Mouse (Mus musculus) mesoderm, embryonic 11.5 days (tissue): ENCODE data around the gene Grk3.

Source experiments
- DNase-seq: peaks from one replicate; pipeline ENCODE4 v3.0.0-alpha.2; 2012; ENCODE audit warnings: low read depth, low spot score

Gene Grk3

DNA sequence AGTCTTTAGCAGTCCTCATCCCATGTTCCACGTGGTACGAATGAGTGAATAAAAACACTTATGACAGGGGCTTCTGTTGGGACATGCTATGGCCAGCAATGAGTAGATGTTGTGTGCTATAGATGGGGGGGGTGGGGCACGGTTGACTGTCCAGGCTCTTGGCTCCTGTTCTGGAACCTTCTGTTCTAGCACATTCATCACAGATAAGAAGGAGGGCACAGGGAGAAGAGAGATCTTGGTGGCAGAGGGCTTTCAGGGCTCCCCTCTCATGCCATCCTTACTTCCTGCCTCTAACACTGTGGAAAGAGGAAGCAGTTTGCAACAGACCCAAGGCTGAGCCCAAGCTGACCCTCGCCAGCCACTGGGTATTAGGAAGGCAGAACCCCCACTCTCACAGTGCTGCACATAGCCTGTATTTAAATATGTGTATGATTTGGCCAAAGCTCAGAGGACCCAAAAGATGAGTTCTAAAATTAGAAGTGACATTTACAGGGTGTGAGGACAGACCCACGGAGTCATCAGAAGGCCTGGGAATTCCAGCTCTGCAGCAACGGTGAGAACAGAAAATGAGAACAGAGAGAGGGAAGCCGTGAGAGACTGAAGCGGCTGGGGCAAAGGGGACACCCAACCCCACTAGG is 6.3 kb downstream of the Grk3 start:
- DNase-seq = no peak

DNA sequence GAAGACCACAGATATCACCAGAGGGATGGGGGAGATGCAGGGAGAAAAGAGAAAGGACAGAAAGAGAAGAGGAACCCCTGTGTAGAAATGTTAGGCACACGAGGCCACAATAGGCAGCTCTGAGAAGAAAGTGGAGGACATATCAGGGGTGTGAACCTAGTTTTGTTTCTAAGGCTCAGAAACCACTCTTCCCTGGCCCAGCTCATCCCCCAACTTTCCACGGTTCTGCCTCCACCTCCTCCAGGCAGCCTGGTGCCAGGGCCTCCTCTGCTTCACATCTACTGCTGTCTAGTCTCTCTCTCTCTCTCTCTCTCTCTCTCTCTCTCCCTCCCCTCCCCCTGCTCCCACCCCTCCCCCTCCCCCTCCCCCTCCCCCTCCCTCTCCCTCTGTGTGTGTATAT is 7.1 kb downstream of the Grk3 start:
- no peak for DNase-seq

DNA sequence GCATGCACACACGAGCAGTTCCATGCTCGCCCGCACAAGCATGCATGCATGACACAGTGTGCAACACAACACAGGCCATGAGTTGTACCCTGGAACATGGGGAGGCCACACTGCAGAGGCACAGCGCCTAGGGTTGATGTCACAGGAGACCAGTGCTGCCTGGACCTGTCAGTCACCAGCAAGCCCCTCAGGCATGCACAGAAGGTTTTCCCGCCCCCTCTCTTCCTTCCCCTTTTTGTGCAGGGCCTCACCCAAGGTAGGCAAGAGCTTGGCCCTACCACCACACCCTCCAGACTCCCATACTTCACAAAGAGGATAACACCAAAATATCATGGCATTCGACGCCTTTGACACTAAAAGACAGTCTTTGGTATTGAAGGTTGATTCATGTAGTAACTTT is 8.6 kb downstream of the Grk3 start:
- no peak for DNase-seq

DNA sequence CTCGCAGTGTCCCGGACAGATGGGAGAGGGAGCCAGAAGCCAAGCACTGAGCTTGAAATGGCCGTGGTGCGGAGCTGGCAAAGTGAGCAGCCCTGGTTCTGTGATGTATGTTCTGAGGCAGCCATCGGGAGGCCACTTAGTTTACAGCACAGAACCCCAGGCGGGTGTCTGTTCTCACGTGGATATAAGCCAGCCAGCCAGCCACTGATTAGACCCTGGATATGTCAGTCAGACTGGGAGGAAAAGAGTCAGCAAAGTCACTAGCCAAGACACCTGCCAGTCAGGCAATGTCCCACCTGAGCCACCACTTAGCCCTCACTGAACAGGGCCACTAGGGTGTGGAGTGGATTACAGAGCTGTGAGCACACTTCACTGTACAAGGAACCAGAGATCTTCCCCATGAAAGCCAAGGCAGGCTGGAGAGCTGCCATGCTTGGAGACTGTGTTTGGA is 9.6 kb downstream of the Grk3 start:
- no peak for DNase-seq

DNA sequence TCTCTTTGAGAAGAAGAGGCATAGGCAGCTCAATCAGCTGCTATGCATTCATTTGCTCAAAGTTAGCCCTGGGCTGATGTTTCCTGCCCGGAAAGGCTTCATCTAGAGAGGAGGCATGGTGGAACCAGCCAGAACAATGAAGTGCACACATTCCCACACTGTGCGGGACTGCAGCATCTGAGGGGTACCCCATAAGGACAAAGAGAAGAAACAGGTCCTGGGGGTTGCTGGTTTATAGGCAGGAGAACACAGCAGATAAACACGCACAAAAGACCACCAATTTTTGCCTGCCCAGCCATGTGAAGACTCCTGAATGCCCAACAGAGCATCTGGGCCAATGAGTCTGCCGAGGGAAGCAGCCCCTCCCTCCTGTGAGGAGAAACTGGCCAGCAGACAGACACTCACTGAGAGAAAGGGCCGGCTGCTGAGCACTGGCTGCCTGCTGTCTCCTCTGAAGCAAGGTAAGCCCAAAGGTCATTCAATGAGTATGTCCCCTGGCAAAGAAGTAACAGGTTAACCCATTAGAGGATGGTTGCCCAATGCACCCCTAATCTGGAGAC is 12.7 kb downstream of the Grk3 start:
- no peak for DNase-seq

DNA sequence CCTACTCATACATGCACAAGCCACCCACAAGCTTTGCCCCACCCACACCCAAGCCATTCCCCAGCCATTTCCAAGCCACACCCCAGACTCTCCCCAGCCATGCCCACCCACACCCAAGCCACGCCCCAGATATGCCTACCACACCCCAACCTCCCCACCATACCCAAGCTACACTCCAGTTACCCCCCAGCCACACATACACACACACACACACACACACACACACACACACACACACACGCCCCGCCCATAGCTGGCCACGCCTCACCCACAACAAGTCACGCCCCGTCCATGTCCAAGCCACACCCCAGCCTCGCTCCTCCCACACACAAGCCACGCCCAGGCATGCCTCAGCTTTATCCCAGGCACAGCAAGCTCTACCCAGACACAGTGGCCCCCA is 16.4 kb downstream of the Grk3 start:
- DNase-seq = no peak

DNA sequence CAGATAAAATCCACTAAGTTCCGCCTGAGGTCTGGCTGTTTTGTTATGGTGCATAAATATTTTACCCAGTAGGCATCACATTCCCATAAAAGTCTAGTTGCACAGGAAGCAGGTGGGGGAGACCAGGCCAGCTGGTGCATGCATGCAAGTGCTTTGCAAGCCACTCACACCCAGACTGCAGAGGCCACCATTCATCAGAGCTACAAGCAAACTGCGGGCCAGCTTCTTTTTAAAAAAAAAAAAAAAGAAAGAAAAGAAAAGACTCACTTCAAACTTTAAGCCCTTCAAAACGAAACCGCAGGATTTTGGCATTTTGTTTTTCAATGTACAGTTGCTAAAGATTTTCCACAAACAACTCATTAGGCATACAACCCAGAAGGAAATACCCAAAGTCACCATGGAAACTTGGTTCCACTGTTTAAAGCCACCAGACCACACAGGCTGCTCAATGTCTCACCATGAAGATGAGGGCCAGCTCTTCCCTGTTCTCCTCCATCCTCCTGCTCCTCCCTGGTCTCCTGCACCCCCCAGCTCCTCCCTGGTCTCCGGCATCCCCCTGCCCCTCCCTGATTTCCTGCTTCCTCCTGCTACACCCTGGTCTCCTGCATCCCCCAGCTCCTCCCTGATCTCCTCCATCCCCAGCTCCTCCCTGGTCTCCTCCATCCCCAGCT is 17.9 kb downstream of the Grk3 start:
- DNase-seq = peak; percentile 15

DNA sequence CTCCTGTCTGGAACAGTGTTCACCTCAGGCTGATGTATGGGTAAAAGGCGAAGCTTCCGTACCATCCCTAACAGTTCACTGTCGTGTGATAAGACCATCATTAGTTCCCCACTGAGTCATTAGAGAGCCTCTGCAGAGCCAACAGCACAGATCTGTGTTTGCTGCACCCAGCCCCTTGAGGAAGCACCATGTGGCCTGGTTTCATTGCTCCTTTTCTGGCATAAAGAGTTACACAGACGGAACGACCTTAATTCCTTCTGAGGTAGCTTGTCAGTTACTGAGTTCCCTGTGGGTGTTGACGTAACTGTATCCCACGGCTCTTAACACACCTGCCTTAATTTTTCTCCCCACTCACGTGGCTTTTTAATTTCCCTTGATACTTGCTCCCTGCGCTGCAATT is 24.3 kb downstream of the Grk3 start:
- no peak for DNase-seq

DNA sequence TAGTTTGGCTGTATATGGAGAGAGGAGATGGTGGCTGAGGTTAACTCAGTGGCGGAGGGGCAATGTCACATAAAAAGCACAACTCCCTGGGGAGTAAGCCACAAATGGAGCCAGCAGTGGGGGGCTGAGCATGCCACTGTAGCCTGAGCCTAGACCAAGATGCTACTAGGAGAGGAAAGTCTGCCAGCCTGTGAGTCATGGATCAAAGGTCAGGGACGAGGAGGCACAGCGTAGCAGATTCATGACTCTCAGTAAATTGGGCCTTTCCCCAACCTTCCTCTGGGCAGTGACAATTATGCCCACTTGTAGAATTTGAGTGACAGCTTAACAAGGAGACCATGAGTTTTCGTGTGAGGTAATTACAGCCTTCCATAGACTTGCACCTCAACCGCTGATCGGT is 33.7 kb downstream of the Grk3 start:
- no peak for DNase-seq

DNA sequence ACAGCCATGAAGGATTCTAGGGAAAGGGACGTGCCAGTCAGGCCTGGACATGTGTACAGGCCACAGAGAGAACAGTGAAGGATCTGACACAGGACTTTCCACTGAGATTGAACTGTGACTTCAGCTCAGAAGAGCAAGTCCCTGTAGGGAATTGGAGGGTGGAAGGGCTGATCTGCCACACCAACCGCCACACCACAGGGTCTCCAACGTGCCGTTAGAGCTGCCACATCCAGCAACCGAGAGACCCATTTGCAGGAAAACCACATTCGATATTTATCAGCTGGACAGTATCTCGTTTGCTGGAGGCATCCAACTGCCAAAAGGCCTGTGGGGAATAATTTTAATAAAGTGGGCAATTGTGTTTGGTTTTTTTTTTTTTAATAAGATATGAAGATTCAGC is 35.9 kb downstream of the Grk3 start:
- DNase-seq = no peak

DNA sequence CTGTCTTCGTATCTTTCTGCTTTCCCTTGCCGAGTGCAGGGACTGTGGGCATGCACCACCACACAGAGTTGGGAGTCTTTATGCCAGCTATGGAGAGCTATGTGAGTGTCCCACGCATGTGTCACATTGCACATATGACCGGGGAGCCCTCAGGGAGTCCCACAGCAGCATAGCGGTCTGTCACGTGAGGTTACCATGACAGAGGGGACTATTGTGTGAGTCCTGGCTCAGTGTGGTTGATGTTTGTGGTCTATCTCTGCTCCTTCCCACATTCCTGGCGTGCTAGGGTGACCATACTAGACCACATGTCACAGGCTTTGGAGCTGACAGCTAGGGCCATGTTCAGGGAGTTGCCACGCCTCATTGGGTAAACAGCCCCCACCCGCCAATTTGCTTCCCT is 36.4 kb downstream of the Grk3 start:
- DNase-seq = no peak

DNA sequence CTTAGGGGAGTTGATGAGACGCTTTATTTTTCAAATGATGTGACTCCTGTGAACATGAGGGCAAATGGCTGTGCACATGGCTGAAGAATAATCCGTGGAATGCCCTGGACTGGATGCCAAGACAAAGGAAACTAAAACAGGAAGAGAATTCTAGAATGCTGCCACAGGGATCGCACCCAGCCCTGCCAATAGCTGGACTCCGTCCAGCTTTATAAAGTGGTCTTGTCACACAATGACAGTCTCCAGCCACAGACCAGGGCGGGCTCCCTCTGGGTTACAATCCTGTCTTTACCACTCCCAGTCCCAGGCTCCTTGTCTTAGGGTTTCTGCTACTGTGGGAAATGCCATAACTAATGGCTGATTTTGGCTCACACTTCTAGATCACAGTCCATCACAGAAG is 38.5 kb downstream of the Grk3 start:
- no peak for DNase-seq

DNA sequence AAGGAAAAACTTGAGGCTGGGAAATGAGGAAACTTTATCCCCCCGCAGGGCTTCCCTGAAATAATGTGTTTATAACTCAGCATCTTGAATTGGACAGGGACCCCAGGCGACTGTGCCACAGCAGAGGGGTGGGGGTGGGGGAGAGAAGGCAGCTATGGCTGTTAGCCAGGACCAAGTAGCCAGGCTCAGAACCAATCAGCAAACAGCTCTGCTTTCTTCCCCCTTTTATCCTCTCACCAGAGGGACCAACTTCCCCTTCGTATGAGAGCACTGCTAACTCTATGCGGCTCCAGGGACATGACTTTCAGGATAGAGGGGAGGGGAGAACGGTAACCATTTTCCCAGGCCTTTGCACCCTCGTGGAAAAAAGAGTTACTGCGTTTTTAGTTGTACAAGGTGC is 42.0 kb downstream of the Grk3 start:
- no peak for DNase-seq

DNA sequence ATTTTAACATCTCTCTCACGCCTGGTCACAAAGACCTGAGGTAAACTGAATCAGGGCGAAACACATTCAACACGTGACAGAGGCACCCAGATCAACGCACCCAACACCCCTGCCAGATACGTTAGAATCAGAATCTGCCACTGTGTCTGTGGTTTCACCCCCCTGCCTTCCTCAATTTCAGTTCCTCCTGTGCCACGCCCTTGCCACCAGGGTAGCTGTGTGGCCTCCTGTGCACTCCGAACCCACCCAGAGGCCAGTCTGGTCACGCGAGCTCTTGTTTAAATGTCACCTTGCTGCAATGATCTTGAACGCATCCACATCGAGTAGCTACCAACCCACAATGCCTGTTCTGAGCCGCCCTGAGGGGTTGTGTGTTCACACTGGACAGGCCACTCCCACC is 43.3 kb downstream of the Grk3 start:
- no peak for DNase-seq

DNA sequence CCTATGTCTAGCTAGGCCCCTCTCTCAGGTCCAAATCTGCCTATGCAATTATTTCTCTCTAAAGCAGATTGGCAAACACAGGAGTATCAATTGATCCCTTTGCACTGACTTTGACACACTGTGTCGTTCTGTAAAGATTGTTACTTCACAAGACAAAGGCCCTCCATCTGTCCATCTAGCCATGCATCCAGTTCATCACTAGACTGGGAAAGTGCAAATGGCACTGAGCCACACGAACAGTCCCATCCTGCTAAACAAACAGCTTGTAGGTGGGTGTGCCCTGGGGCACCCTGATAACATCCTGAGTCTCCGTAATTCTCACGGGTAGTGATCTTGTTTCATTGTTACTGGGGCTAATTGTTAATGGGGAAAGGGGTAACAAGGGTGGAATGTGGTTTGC is 52.1 kb downstream of the Grk3 start:
- DNase-seq = no peak

DNA sequence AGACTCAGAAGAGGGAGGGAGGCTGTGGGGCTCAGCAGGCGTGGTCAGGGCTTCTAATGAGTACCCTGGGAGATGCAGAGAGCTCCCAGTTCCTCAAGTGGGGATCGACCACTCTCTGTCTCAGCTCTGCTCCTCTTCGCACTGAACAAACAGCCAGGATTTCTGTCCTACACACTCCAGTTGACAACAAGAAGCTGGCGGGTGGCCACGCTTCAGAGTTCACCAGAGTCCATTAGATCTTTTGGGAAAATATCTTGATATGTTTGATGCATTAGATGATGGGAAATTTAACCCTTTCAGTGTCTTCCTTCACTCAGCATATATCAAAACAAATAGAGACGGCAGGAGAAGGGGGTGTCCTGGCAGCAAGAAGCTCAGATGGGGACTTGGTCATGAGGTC is 53.4 kb downstream of the Grk3 start:
- no peak for DNase-seq

DNA sequence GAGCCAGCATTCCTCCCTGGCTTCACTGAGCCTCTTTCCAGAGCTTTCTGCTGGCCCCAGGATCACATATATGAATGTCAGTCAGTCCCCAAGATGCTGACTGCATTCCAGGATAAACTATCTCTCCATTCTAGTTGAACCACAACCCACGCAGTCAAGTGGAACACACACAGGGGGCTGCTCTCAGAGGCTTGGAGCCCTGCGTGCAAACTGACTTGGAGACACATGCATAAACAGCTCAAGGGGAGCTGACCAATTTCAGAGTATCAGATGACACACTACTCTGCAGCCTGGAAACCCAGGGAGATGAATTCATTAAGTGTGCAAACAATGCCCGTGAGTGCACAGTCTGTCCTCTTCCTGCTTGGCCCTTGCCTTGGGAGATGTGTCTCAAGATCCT is 54.7 kb downstream of the Grk3 start:
- DNase-seq = peak; percentile 23

DNA sequence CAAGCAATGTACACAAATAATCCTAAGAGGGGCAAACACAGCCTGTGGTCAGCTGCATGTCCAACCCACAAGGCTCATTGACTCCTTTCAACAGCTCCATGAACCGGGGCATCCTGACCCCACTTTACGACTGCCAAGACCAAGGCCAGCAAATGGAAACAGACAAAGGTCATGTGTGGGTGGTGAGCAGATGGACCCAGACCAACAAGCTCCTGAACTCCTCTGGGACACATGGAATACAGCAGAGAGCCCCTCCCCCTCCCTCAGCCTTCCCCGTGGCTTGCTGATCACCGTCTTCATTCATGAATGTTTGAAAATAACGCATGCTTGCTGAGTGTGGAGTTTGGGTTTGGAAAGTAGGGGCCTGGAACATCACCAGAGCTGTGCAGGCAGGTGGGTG is 57.3 kb downstream of the Grk3 start:
- peak; percentile 36 for DNase-seq

DNA sequence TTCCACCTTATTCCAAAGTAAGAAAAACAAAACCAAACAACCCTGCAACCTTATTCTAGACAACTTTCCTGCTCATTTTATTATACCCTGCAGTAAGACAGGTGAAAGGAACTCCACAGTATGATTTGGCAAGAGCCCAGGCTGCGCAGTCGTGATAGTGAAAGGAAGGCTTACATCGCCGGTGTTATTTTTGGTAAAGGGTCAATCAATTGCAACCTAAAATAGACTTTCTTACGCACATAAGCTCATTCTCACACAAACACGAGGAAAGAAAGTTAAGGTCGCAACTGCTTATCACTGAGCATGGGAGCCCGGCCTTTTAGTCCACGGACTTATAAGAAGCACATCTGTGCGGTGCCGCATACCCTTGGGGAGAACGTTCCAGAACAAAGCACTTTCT is 58.8 kb downstream of the Grk3 start:
- DNase-seq = no peak

DNA sequence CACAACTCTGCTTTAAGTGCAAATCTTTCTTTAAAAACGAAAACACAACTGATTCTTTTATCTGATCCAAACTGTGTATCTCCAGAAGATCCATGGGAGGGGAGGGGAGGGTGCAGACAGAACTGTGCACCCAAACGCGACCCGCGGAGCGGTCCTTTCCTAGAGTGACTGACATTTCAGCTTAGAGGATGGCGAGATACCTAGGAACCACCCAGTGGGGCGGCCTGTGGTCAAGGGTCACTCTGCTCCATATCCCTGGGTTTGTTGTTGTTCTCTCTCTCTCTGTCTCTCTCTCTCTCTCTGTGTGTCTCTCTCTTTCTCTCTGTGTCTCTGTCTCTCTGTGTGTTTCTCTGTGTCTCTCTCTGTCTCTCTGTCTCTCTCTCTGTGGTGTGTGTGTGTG is 59.2 kb downstream of the Grk3 start:
- DNase-seq = no peak

DNA sequence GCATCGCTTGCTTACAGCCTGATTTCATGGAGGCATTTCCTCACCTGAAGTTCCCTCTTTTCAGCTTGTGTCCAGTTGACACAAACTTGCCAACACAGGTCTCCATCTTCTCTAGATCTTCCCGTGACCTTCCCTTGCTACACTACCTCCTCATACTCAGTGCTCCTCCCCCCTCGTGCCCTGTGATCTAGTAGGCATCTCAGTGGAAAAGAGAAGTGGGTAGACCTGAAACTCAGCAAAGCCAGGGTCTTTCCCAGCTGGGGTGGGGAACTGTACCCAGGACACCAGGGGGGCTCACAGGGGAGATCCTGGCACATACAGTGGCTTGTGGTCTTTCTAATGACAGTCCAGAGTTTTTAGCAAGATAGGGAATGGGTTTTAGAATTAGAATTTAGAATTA is 64.7 kb downstream of the Grk3 start:
- DNase-seq = no peak

DNA sequence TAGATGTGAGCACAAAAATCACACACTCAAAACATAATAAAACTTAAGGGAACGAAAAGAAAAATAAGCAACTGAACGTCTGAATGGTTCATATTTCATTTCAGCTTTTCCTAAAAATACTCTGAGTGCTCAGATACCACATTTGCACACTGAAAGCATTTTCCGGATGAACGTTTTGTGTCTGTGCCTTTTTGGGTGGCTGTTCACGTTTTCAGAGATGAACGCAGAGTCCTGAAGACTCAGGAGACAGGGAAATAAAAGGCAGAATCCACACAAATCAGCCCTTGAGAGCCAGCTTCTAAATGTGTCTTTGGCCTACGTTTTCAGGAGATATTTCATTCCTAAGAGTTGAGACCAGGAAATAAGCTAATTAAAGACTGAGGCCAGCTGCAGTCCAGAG is 69.7 kb downstream of the Grk3 start:
- DNase-seq = no peak

DNA sequence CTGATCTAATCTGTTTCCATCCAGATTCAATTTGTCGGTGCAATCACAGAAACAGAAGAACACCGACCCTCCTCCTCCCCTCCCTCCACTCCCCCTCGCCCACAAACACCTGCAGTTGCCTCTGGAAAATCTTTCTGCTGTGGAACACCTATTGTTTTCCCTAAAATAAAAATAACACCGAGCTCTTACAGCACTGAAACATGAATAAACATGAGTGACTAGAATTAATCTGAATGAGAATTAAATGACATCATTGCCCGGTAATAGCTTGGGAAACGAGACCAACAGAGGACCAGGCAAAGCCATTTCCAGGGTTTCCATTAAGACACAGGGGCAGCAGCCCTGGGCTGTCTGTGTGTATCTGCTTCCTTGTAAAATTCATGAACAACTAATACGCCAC is 73.3 kb downstream of the Grk3 start:
- DNase-seq = no peak

DNA sequence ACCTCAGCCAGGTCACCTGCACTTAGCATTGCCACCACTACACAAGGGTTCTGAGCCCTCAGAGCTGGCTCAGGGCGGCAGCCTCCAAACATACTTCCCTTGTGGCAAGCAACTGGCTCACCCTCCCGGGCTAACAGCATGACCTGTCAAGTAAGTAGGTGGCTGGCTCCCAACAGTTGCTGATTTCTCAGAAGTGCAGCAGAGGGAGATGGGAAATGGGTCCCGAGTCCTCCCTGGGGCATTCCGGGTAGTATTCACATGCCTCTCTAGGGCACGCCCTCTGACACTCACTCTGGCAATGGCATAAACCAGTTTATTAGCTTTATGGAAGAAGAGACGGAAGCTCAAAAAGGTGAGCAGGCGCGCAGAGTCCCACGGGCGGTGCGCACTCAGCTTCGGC is 74.6 kb downstream of the Grk3 start:
- DNase-seq = no peak
